Mouse (Mus musculus): ENCODE measurements around the gene Nkx2-5. TPM values are rescaled to one million over a fixed set of nuclear protein-coding genes. Genes with fewer than 3 reads are reported as not detected.

Nkx2-5 gene
- total RNA-seq, 2 experiments from 2014 or later: not detected

DNA sequence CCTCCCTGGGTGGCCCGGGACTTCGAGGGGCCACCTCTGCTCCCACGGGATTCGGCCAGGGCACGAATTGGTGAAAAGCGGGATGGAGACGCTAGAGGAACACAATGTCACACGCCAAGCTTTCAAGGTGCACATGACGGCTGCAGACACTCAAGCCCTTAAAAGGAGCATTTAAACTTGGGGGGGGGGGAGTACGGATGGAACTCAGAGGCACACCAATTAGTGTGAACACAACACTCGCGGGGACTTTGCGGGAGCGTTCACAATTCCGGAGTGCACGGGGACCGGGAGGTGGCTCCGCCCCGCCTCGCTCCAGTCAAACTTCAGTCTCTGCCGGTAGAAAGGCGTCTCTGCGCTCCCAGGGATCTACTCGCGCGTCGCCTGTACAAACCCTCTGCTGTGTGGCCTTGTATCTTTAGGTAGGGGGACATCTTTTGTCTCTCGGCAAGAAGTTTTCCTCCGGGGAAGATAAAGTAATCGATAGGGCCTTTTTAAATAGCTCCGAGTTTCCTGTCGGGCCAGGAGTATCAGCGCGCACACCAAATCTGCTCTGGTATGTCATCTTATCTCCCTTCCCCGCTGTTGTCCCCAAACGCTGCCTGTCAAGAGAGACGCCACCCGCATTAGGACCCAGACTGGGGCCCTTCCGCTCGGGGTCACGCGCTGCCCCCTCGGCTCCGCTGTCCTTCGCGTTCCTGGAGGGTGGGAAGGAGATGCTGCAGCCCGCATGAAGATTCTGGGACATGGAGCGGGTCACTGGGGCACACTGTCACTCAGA lies 5.7 kb upstream of the Nkx2-5 start:
- no peak for DNase-seq (ENCODE audit: extremely low spot score in 1 of 2, low spot score in 1 of 2)

DNA sequence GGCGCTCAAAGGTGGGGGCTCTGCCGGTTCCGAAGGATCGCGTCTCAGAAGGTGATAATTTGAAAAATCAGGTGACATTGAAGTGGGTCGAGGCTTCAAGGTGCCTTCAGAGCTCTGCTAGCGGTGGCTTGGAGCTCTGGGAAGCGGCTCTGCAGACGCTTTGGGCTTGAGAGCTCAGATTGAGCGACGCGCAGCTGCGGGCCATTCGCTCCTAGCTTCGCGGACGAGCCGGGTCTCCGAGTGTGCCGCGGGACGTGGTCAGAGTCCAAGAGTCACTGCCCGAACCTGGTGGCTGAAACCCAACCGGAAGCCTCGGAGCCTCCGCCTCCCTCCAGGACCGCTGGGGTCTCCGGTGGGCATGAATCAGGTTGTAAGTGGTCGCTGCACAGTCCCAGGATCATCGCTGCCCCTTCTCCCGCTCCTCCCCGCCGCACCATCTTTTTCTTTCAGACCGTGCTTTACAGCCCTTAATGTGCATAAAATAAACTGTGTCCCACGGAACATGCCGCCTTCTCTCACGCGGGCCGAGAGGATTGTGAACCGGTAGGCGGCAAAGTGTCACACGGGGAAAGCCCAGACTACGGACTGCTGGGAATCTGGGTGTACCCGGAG lies 5.0 kb upstream of the Nkx2-5 start:
- DNase-seq (ENCODE audit: extremely low spot score in 1 of 2, low spot score in 1 of 2): no peak

GRCm38 (mm10) chr17:26849106-26849745 lies 4.4 kb upstream of the Nkx2-5 start:
- no peak for DNase-seq (ENCODE audit: extremely low spot score in 1 of 2, low spot score in 1 of 2)

- DNase-seq (ENCODE audit: extremely low spot score in 1 of 2, low spot score in 1 of 2): no peak
Observed at GRCm38 (mm10) chr17:26848236-26848635, 3.4 kb upstream of the Nkx2-5 start.

DNA sequence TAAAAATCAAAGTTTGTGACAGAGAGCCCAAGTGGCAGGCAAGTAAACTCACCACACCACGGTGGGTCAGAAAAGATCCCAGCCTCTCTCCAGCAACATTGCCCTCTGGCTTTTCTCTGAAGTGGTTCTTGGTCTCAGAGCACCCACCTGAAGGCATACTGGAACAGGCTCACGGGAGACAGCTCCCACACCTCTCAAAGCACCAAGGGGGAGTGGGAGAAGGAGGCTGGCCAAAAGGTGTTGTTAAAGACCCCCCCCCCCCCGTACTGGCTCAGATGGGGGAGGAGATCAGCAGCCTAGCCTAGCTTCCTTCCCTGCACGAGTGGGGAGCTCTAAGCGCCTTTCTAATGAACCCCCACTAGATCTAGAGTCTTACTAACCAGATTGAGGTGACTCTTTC lies 3.0 kb upstream of the Nkx2-5 start:
- no peak for DNase-seq (ENCODE audit: extremely low spot score in 1 of 2, low spot score in 1 of 2)

GRCm38 (mm10) chr17:26846411-26846810 lies 1.6 kb upstream of the Nkx2-5 start:
- DNase-seq (ENCODE audit: extremely low spot score in 1 of 2, low spot score in 1 of 2): no peak

GRCm38 (mm10) chr17:26845149-26846050 lies 591 bp upstream of the Nkx2-5 start:
- no peak for DNase-seq (ENCODE audit: extremely low spot score in 1 of 2, low spot score in 1 of 2)

- DNase-seq (ENCODE audit: extremely low spot score in 1 of 2, low spot score in 1 of 2): no peak
Observed at GRCm38 (mm10) chr17:26844371-26844851, 398 bp downstream of the Nkx2-5 start.

GRCm38 (mm10) chr17:26843696-26844236 lies 1.0 kb downstream of the Nkx2-5 start:
- no peak for DNase-seq (ENCODE audit: extremely low spot score in 1 of 2, low spot score in 1 of 2)

DNA sequence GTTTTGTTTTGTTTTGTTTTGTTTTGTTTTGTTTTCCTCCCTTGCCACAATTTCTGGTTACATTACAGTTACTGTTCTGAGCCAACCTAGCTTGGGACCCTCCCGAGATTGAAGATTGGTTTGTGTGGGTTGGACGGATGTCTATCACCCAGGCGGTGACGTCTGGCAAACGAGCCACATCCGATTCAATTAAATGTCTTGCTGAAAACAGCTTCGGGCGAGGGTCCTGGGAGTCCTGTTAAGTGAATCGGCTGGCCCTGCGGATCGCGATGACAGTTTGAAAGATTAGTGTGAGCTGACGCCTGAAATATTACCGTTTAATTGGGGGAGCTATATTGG lies 1.6 kb downstream of the Nkx2-5 start:
- no peak for DNase-seq (ENCODE audit: extremely low spot score in 1 of 2, low spot score in 1 of 2)

- no peak for DNase-seq (ENCODE audit: extremely low spot score in 1 of 2, low spot score in 1 of 2)
Observed at GRCm38 (mm10) chr17:26842431-26843228, 2.2 kb downstream of the Nkx2-5 start.

- DNase-seq (ENCODE audit: extremely low spot score in 1 of 2, low spot score in 1 of 2): no peak
Observed at GRCm38 (mm10) chr17:26841981-26842380, 2.8 kb downstream of the Nkx2-5 start.

DNA sequence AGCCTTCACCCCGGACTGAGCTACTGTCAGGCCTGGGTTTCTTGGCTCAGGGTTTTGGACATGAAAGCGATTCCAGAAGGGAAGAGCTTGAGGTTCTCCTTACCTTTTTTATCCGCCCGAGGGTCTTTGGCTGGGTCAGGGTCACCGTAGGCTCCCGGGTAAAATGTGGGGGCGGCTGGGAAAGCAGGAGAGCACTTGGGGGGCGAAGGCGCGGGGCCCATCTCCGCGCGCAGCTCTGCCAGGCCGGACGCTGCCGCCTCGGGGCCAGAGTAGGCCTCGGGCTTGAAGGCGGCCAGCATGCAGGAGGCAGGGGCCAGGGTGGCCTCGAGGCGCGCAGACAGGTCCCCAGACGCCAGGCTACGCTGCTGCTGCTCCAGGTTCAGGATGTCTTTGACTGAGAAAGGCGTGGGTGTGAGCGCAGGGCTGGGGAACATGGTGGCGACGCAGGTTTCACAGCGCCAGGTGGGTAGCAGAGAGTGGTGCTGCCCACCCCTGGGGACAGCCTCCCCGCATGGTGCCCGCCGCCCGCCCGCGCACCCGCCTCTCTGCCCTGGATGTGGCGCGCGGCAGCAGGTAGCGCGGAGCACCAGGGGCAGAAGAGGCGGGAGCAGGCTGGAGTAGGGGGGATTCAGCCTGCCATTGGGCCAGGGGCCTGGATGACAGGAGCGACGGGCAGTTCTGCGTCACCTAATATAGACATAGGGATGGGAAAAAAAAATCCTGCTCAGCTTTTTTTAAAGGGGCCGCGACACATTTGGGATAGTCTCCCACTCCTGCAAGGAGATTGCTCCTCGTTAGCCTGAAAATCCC lies 3.7 kb downstream of the Nkx2-5 start:
- DNase-seq (ENCODE audit: extremely low spot score in 1 of 2, low spot score in 1 of 2): no peak

DNA sequence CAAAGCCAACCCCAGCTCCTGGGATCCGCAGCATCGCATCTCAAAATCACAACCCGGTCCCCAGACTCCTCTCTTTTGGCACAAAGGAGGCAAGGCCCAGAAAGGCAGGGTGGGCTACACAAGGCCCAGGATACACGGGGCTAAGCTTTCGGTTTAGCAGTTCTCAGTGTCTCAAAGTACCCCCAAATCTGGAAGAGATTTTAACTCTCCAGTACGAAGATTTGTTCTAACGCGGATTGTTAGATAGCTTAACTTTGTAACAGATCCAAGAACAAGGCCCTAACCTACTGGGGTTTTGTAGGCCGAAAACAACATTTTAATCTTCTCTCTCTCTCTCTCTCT lies 4.4 kb downstream of the Nkx2-5 start:
- no peak for DNase-seq (ENCODE audit: extremely low spot score in 1 of 2, low spot score in 1 of 2)

DNA sequence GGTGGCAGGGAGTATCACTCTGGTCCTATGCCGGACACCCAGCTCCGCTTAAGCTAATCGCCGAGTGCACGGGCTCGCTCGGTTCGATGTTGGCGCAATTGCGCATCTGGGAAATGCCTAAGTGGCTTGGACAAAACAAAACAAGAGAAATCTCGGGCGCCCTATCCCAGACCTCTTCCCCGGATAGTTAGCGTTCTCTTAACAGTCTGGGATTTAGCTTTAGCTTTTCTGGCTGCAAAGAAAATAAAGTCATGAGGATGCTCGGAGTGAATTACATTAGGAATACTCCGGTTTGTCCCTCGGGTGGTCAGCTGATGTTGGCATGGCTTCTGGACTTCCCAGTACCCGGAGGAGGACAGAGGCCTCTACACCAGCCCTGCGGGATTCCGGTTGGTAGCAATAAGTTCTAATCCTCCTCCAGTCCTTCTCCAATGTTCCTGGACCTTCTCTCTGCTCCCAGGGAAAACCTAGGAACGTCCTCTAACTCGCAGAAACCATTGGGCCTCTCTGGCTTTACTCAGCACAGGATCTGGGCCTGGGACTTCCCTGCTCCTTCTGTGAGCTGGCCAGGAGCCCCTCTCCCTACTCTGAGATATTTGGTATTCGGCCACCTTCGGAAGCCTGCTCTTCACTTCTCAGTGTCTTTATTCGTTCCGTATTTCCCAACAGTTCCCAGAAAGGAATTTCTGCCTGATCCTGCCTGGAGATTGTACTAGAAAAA lies 4.9 kb downstream of the Nkx2-5 start:
- DNase-seq (ENCODE audit: extremely low spot score in 1 of 2, low spot score in 1 of 2): no peak

GRCm38 (mm10) chr17:26838911-26839717 lies 5.7 kb downstream of the Nkx2-5 start:
- DNase-seq (ENCODE audit: extremely low spot score in 1 of 2, low spot score in 1 of 2): no peak

DNA sequence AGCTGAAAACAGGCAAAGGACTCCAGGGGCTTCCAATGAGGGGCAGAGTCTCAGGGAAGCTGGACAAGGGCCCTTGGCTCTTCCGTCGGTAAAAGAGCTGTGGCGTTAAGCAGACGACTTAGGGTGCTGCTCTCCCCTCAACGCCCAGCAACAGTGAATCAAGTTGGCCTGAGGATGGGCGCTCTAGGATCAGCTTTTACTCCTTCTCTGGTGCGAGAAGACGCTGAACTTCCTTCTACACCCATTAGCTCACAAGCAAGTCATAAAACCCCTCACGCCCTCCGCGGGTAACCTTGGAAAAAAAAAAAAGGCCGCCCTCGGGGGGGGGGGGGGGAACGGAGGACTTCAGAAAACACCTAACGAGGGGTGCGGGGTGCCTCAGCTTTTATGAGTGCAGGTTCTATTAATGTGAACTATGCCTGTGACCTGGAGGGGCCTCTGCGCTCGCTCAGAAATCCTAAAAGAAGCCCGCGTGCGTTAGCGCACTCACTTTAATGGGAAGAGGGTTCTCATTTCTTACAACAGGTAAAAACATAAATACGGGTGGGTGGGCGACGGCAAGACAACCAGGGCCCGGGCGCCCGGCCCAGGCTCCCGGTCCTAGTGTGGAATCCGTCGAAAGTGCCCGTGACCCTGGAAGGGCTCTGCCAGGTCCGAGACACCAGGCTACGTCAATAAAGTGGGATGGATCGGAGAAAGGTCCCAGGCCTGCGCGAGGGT lies 6.5 kb downstream of the Nkx2-5 start:
- no peak for DNase-seq (ENCODE audit: extremely low spot score in 1 of 2, low spot score in 1 of 2)
